Mouse (Mus musculus): Measurements from ENCODE around the gene Herc2. TPM values are rescaled to one million over a fixed set of nuclear protein-coding genes. Genes with fewer than 3 reads are reported as not detected.
A peak's percentile ranks its signal among the peaks of the same experiment; 100 is the strongest.
"Not testable (repeated sequence)": the region's sequence is repeated elsewhere in the genome, so short reads cannot be mapped to it uniquely, and the experiment has no call there.

Gene Herc2
- 23.0 and 33.9 TPM in 2 replicates for total RNA-seq (2015)
- total RNA-seq (2017): 29.2 and 35.8 TPM in 2 replicates

GRCm38 (mm10) chr7:56049831-56050321 is at the start of gene Herc2:
TSS of gene Herc2 (plus strand) at chr7:56050196.
- peak; percentile 95 for ATAC-seq (replicated peaks; ENCODE audit: poor library complexity)

- no peak for ATAC-seq (replicated peaks; ENCODE audit: poor library complexity)
These were observed 39.5 kb upstream of the Herc2 start for GRCm38 (mm10) chr7:56010318-56011017.

- no peak for ATAC-seq (replicated peaks; ENCODE audit: poor library complexity)
These were observed 39.0 kb upstream of the Herc2 start for GRCm38 (mm10) chr7:56011018-56011333.

- ATAC-seq (replicated peaks; ENCODE audit: poor library complexity): no peak
These were observed 36.6 kb upstream of the Herc2 start for GRCm38 (mm10) chr7:56013261-56014001.

- not testable (repeated sequence) for ATAC-seq (replicated peaks; ENCODE audit: poor library complexity)
These were observed 35.8 kb upstream of the Herc2 start for GRCm38 (mm10) chr7:56014002-56014702.

- ATAC-seq (replicated peaks; ENCODE audit: poor library complexity): peak; percentile 78
These were observed 34.8 kb upstream of the Herc2 start for GRCm38 (mm10) chr7:56015172-56015571.

- no peak for ATAC-seq (replicated peaks; ENCODE audit: poor library complexity)
These were observed 34.2 kb upstream of the Herc2 start for GRCm38 (mm10) chr7:56015837-56016236.

GRCm38 (mm10) chr7:56017761-56018160 is 32.2 kb upstream of the Herc2 start:
- ATAC-seq (replicated peaks; ENCODE audit: poor library complexity): no peak

- peak; percentile 10 for ATAC-seq (replicated peaks; ENCODE audit: poor library complexity)
These were observed 31.5 kb upstream of the Herc2 start for GRCm38 (mm10) chr7:56018446-56018971.

- ATAC-seq (replicated peaks; ENCODE audit: poor library complexity): peak; percentile 57
These were observed 30.7 kb upstream of the Herc2 start for GRCm38 (mm10) chr7:56018972-56019929.

- no peak for ATAC-seq (replicated peaks; ENCODE audit: poor library complexity)
These were observed 30.1 kb upstream of the Herc2 start, which contains the start of gene Nipa1 for GRCm38 (mm10) chr7:56019930-56020253. TSS of gene Nipa1 (minus strand) at chr7:56019954.

GRCm38 (mm10) chr7:56023586-56023985 is 26.4 kb upstream of the Herc2 start:
- no peak for ATAC-seq (replicated peaks; ENCODE audit: poor library complexity)

- ATAC-seq (replicated peaks; ENCODE audit: poor library complexity): peak; percentile 96
These were observed 7.6 kb upstream of the Herc2 start for GRCm38 (mm10) chr7:56042353-56042752.

GRCm38 (mm10) chr7:56043577-56044266 is 6.3 kb upstream of the Herc2 start:
- ATAC-seq (replicated peaks; ENCODE audit: poor library complexity): peak; percentile 47

- no peak for ATAC-seq (replicated peaks; ENCODE audit: poor library complexity)
These were observed 5.7 kb upstream of the Herc2 start for GRCm38 (mm10) chr7:56044267-56044629.

GRCm38 (mm10) chr7:56047178-56047577 is 2.8 kb upstream of the Herc2 start:
- no peak for ATAC-seq (replicated peaks; ENCODE audit: poor library complexity)

GRCm38 (mm10) chr7:56050487-56050911 is 503 bp downstream of the Herc2 start:
- peak; percentile 2; the same call in 1 of the 2 replicates for ATAC-seq (replicated peaks; ENCODE audit: poor library complexity)

- ATAC-seq (replicated peaks; ENCODE audit: poor library complexity): no peak
These were observed 3.0 kb downstream of the Herc2 start for GRCm38 (mm10) chr7:56052996-56053395.

GRCm38 (mm10) chr7:56055338-56055737 is 5.3 kb downstream of the Herc2 start:
- no peak for ATAC-seq (replicated peaks; ENCODE audit: poor library complexity)

- no peak for ATAC-seq (replicated peaks; ENCODE audit: poor library complexity)
These were observed 14.9 kb downstream of the Herc2 start for GRCm38 (mm10) chr7:56064876-56065275.

Measured in megakaryocyte progenitor cell, adult 5-6 weeks (primary cell).